Comparison of ENCODE assay signal across 12 mouse cellular contexts in genomic region chr9:87682247-87682646, GRCm38 (mm10). TPM values are rescaled to one million over a fixed set of nuclear protein-coding genes. Genes with fewer than 3 reads are reported as not detected.
DNase-seq lines count a peak whose midpoint lies in the region; ATAC-seq and TF ChIP-seq lines count a peak whose summit lies in the region.
"Had no signal": no experiment of that assay in that cellular context is flagged by ENCODE, and none has a peak within 500 bp of the region (broad histone marks: within the 10 kb centered on the region; RNA-seq: fewer than 3 reads in every experiment).

No protein-coding gene starts in this region.

- no peak overlapping the region for H3K4me3 ChIP-seq in hindbrain, embryonic 11.5 days (ENCODE audit: low read depth, low read length)
- no peak overlapping the region for H3K4me3 ChIP-seq in hindbrain, embryonic 16.5 days (ENCODE audit: low read length)
- no peak overlapping the region for H3K4me3 ChIP-seq in lung, adult 2 months (replicated peaks; ENCODE audit: extremely low read depth, low read depth, low read length)
- no peak overlapping the region for H3K4me3 ChIP-seq in limb, embryonic 11.5 days (ENCODE audit: low read depth, low read length)
- H3K4me3 ChIP-seq: forebrain, embryonic 12.5 days had no signal

- H3K27ac ChIP-seq in hindbrain, embryonic 11.5 days (ENCODE audit: low read depth, low read length) = no peak overlapping the region
- no peak overlapping the region for H3K27ac ChIP-seq in hindbrain, embryonic 16.5 days (ENCODE audit: low read depth, low read length)
- no peak overlapping the region for H3K27ac ChIP-seq in limb, embryonic 11.5 days (replicated peaks; ENCODE audit: low read depth, low read length)
- H3K27ac ChIP-seq: forebrain, embryonic 12.5 days; liver, embryonic 14.5 days had no signal

- WGBS in hindbrain, embryonic 11.5 days = 58% methylated on average over 11 of the region's 11 CpGs
- WGBS in hindbrain, embryonic 16.5 days = 76% methylated on average over 11 of the region's 11 CpGs
- WGBS in lung, adult 2 months = 50% methylated on average over 11 of the region's 11 CpGs
- WGBS in limb, embryonic 11.5 days = 16% methylated on average over 11 of the region's 11 CpGs

- H3K9me3 ChIP-seq in hindbrain, embryonic 11.5 days (ENCODE audit: control insufficient read depth, low read length) = no peaks in the 10 kb centered on the region
- no peaks in the 10 kb centered on the region for H3K9me3 ChIP-seq in hindbrain, embryonic 16.5 days (ENCODE audit: control insufficient read depth, low read length)
- H3K9me3 ChIP-seq in limb, embryonic 11.5 days (ENCODE audit: control insufficient read depth, low read length) = no peaks in the 10 kb centered on the region
- H3K9me3 ChIP-seq: forebrain, embryonic 12.5 days had no signal

- no peaks in the 10 kb centered on the region for H3K27me3 ChIP-seq in hindbrain, embryonic 11.5 days (ENCODE audit: control insufficient read depth, insufficient read depth, low read length)
- no peaks in the 10 kb centered on the region for H3K27me3 ChIP-seq in hindbrain, embryonic 16.5 days (replicated peaks; ENCODE audit: control insufficient read depth, insufficient read depth, low read length)
- no peaks in the 10 kb centered on the region for H3K27me3 ChIP-seq in limb, embryonic 11.5 days (ENCODE audit: control insufficient read depth, insufficient read depth, low read length)
- H3K27me3 ChIP-seq: forebrain, embryonic 12.5 days had no signal

- TF ChIP-seq CTCF in lung, adult 2 months (IDR thresholded peaks at IDR 0.05; ENCODE audit: insufficient read depth, low read length) = no peak

- H3K36me3 ChIP-seq in hindbrain, embryonic 11.5 days (ENCODE audit: control insufficient read depth, insufficient read depth, low read length) = no peaks in the 10 kb centered on the region
- H3K36me3 ChIP-seq in hindbrain, embryonic 16.5 days (ENCODE audit: control insufficient read depth, insufficient read depth, low read length) = no peaks in the 10 kb centered on the region
- H3K36me3 ChIP-seq in limb, embryonic 11.5 days (ENCODE audit: control insufficient read depth, insufficient read depth, low read length) = no peaks in the 10 kb centered on the region
- H3K36me3 ChIP-seq: forebrain, embryonic 12.5 days had no signal

- H3K4me2 ChIP-seq in hindbrain, embryonic 11.5 days (replicated peaks; ENCODE audit: low read depth, low read length) = no peak overlapping the region
- H3K4me2 ChIP-seq in hindbrain, embryonic 16.5 days (ENCODE audit: low read length) = no peak overlapping the region
- H3K4me2 ChIP-seq in limb, embryonic 11.5 days (ENCODE audit: low read depth, severe bottlenecking) = no peak overlapping the region
- H3K4me2 ChIP-seq: forebrain, embryonic 12.5 days had no signal

- H3K4me1 ChIP-seq in hindbrain, embryonic 11.5 days (replicated peaks; ENCODE audit: control insufficient read depth, insufficient read depth, low read length) = no peaks in the 10 kb centered on the region
- no peaks in the 10 kb centered on the region for H3K4me1 ChIP-seq in hindbrain, embryonic 16.5 days (ENCODE audit: control insufficient read depth, insufficient read depth, low read depth, low read length)
- H3K4me1 ChIP-seq in lung, adult 2 months (ENCODE audit: control insufficient read depth, insufficient read depth, low read length) = no peaks in the 10 kb centered on the region
- peaks cover 7% of the 10 kb centered on the region; the same call in 1 of the 2 replicates for H3K4me1 ChIP-seq in limb, embryonic 11.5 days (ENCODE audit: control insufficient read depth, insufficient read depth, low read length)
- H3K4me1 ChIP-seq: forebrain, embryonic 12.5 days had no signal

- ATAC-seq in hindbrain, embryonic 11.5 days (ENCODE audit: low FRiP score) = no peak
- ATAC-seq in hindbrain, embryonic 16.5 days = no peak
- 0 out of 2 replicates have a peak, but pooled peaks have one; percentile 35 for ATAC-seq in limb, embryonic 11.5 days (ENCODE audit: insufficient number of reproducible peaks, low FRiP score, low TSS enrichment, low read depth)

- no peak for TF ChIP-seq POLR2A in lung, adult 2 months (IDR thresholded peaks at IDR 0.05; ENCODE audit: borderline replicate concordance, extremely low read depth, low read depth, low read length)

- no peak overlapping the region for H3K9ac ChIP-seq in hindbrain, embryonic 11.5 days (ENCODE audit: low read depth, low read length)
- H3K9ac ChIP-seq in hindbrain, embryonic 16.5 days (ENCODE audit: low read depth, low read length) = no peak overlapping the region
- no peak overlapping the region for H3K9ac ChIP-seq in limb, embryonic 11.5 days (ENCODE audit: low read length)
- H3K9ac ChIP-seq: forebrain, embryonic 12.5 days; liver, embryonic 14.5 days had no signal

- DNase-seq in hindbrain, embryonic 11.5 days (ENCODE audit: low spot score) = peak; percentile 17
- peak; percentile 4 for DNase-seq in lung, postnatal 10 days
- DNase-seq in lung, adult 2 months = no peak
- peak; percentile 23 for DNase-seq in embryo, embryonic 11.5 days (ENCODE audit: low read depth, low spot score)
- DNase-seq in limb, embryonic 11.5 days (ENCODE audit: low spot score) = peak; percentile 66
- DNase-seq in Muller cell, postnatal 12 days (ENCODE audit: inconsistent ontology term) = no peak
- DNase-seq in right cerebral cortex, postnatal 25 days = no peak
- DNase-seq: heart, postnatal 14 days; kidney, adult 11 months had no signal

RNA-seq across cellular contexts. Expression of gene Tbx18, which starts 48.8 kb away (rescaled TPM):
- 2.8 and 3.4 TPM in 2 replicates for polyA plus RNA-seq in hindbrain, embryonic 11.5 days (2014; fragmentation: Nextera tagmentation; extraction: Ambion mirVana)
- 1.5 and 2.5 TPM in 2 replicates for polyA plus RNA-seq in hindbrain, embryonic 16.5 days (2015; fragmentation: Nextera tagmentation; extraction: Ambion mirVana)
- 0.52 and 0.57 TPM in 2 replicates for polyA plus RNA-seq in lung, adult 2 months (2012; rRNA removed)
- polyA plus RNA-seq in limb, embryonic 11.5 days (2014; fragmentation: Nextera tagmentation; extraction: Ambion mirVana) = 33.4 and 38.0 TPM in 2 replicates

Comparison
In these comparisons a context has a peak if more than half of its experiments do, and no peak if none do; other contexts are left out.
1. DNase-seq: peak in hindbrain, embryonic 11.5 days (single experiment), lung, postnatal 10 days (single experiment), embryo, embryonic 11.5 days (single experiment) and limb, embryonic 11.5 days (single experiment); none in lung, adult 2 months (single experiment), Muller cell, postnatal 12 days (single experiment) and right cerebral cortex, postnatal 25 days (single experiment).